Mouse (Mus musculus) forebrain, embryonic 11.5 days (tissue): ENCODE measurements around the gene Dennd6a. TPM values are rescaled to one million over a fixed set of nuclear protein-coding genes. Genes with fewer than 3 reads are reported as not detected.

Source experiments
- ATAC-seq: fragments of 200-750 bp; cut with Nextera tagmentation; replicated peaks from 2 replicates; pipeline ENCODE4 v1.8.0; 2017; ENCODE audit warnings: moderate TSS enrichment; ENCODE audit not compliant: low FRiP score
- DNase-seq: peaks from one replicate; pipeline ENCODE4 v3.0.0-alpha.2; 2017; ENCODE audit warnings: low spot score
- H3K27ac ChIP-seq: fragments of 300-500 bp; sonication (generic); 2 replicates; pipeline ENCODE4 v1.5.1; 2014; ENCODE audit warnings: low read depth, low read length
- H3K27me3 ChIP-seq: fragments of 300-500 bp; sonication (generic); 2 replicates; pipeline ENCODE4 v1.6.1; 2014; ENCODE audit warnings: mild to moderate bottlenecking, low read length, mixed read lengths; ENCODE audit not compliant: control insufficient read depth, insufficient read depth
- H3K36me3 ChIP-seq: fragments of 300-500 bp; sonication (generic); 2 replicates; pipeline ENCODE4 v1.6.1; 2014; ENCODE audit warnings: mild to moderate bottlenecking, low read length, moderate library complexity, mixed read lengths; ENCODE audit not compliant: control insufficient read depth, insufficient read depth
- H3K4me1 ChIP-seq: fragments of 300-500 bp; sonication (generic); replicated peaks from 2 replicates; pipeline ENCODE4 v1.6.1; 2014; ENCODE audit warnings: low read length, mixed read lengths; ENCODE audit not compliant: control insufficient read depth, insufficient read depth
- H3K4me2 ChIP-seq: fragments of 300-500 bp; sonication (generic); 2 replicates; pipeline ENCODE4 v1.6.1; 2014; ENCODE audit warnings: low read depth, mild to moderate bottlenecking, low read length, moderate library complexity, mixed read lengths; ENCODE audit not compliant: severe bottlenecking
- H3K4me3 ChIP-seq: fragments of 300-500 bp; sonication (generic); 2 replicates; pipeline ENCODE4 v1.5.1; 2014; ENCODE audit warnings: low read depth, low read length
- H3K9ac ChIP-seq: fragments of 300-500 bp; sonication (generic); 2 replicates; pipeline ENCODE4 v1.6.1; 2014; ENCODE audit warnings: low read length
- H3K9me3 ChIP-seq: fragments of 300-500 bp; sonication (generic); 2 replicates; pipeline ENCODE4 v1.6.1; 2016; ENCODE audit warnings: low read length, mixed read lengths; ENCODE audit not compliant: control insufficient read depth
- WGBS: fragments of 180-500 bp; shearing (Covaris S2); extraction: QIAGEN DNeasy Blood & Tissue Kit; methylation state at CpG from one replicate; pipeline ENCODE4 v1.1.7; 2014; 5-methylcytosine and 5-hydroxymethylcytosine counted together
- polyA plus RNA-seq: library from polyadenylated mRNA; unstranded; fragments of >200 nt; fragmentation: Nextera tagmentation; extraction: Ambion mirVana; gene quantifications from 2 replicates; pipeline ENCODE4 v1.2.1, GENCODE M21; 2014

Dennd6a gene
- polyA plus RNA-seq, 1 experiment from 2014 or later: 38.8 TPM

- WGBS: 93% methylated on average over 3 of the region's 3 CpGs
- DNase-seq: no peak
- Histone ChIP-seq H3K27ac (no peak overlapping the region), H3K4me2 (no peak overlapping the region), H3K36me3 (no peaks in the 10 kb centered on the region; the same call in 1 of the 2 replicates), H3K9me3 (no peaks in the 10 kb centered on the region), H3K4me1 (no peaks in the 10 kb centered on the region; the same call in 1 of the 2 replicates), H3K4me3 (no peak overlapping the region), H3K27me3 (no peaks in the 10 kb centered on the region), H3K9ac (no peak overlapping the region)
- no peak for ATAC-seq
Measured at GRCm38 (mm10) chr14:26583645-26584044, 10.0 kb downstream of the Dennd6a start.

- DNase-seq (no peak), ATAC-seq (no peak)
- no peak overlapping the region for H3K4me2 ChIP-seq
Measured at GRCm38 (mm10) chr14:26587116-26587515, 13.5 kb downstream of the Dennd6a start.

GRCm38 (mm10) chr14:26591353-26591752 is 17.7 kb downstream of the Dennd6a start:
- H3K4me2 ChIP-seq: no peak overlapping the region
- no peak overlapping the region for H3K27ac ChIP-seq
- no peaks in the 10 kb centered on the region for H3K9me3 ChIP-seq
- H3K4me3 ChIP-seq: no peak overlapping the region
- H3K36me3 ChIP-seq: no peaks in the 10 kb centered on the region; the same call in 1 of the 2 replicates
- H3K27me3 ChIP-seq: no peaks in the 10 kb centered on the region
- ATAC-seq: no peak
- H3K9ac ChIP-seq: no peak overlapping the region
- DNase-seq: no peak
- H3K4me1 ChIP-seq: no peaks in the 10 kb centered on the region

More at GRCm38 (mm10) chr14:26587116-26587515, 13.5 kb downstream of the Dennd6a start:
- Histone ChIP-seq H3K9ac (no peak overlapping the region), H3K9me3 (no peaks in the 10 kb centered on the region), H3K27ac (no peak overlapping the region), H3K27me3 (no peaks in the 10 kb centered on the region), H3K4me1 (no peaks in the 10 kb centered on the region), H3K36me3 (no peaks in the 10 kb centered on the region; the same call in 1 of the 2 replicates), H3K4me3 (no peak overlapping the region)

GRCm38 (mm10) chr14:26593281-26593895 is 19.7 kb downstream of the Dennd6a start:
- H3K9ac ChIP-seq: no peak overlapping the region
- ATAC-seq: no peak
- no peaks in the 10 kb centered on the region for H3K9me3 ChIP-seq
- peaks cover 5% of the 10 kb centered on the region; the same call in 1 of the 2 replicates for H3K36me3 ChIP-seq
- no peak for DNase-seq
- H3K4me2 ChIP-seq: no peak overlapping the region
- H3K4me1 ChIP-seq: no peaks in the 10 kb centered on the region
- no peaks in the 10 kb centered on the region for H3K27me3 ChIP-seq
- WGBS: 75% methylated on average over 2 of the region's 2 CpGs
- H3K27ac ChIP-seq: no peak overlapping the region
- H3K4me3 ChIP-seq: no peak overlapping the region

- ATAC-seq (no peak), DNase-seq (no peak)
- no peak overlapping the region for H3K27ac ChIP-seq
- H3K4me1 ChIP-seq: no peaks in the 10 kb centered on the region
- H3K36me3 ChIP-seq: peaks cover 5% of the 10 kb centered on the region; the same call in 1 of the 2 replicates
- H3K4me2 ChIP-seq: no peak overlapping the region
- H3K27me3 ChIP-seq: no peaks in the 10 kb centered on the region
- no peak overlapping the region for H3K9ac ChIP-seq
- no peaks in the 10 kb centered on the region for H3K9me3 ChIP-seq
- H3K4me3 ChIP-seq: no peak overlapping the region
- 92% methylated on average over 7 of the region's 7 CpGs for WGBS
Measured at GRCm38 (mm10) chr14:26595167-26595566, 21.5 kb downstream of the Dennd6a start.

GRCm38 (mm10) chr14:26595695-26596365 is 22.2 kb downstream of the Dennd6a start:
- H3K9ac ChIP-seq: no peak overlapping the region
- no peaks in the 10 kb centered on the region for H3K27me3 ChIP-seq
- H3K4me2 ChIP-seq: no peak overlapping the region
- peaks cover 5% of the 10 kb centered on the region; the same call in 1 of the 2 replicates for H3K36me3 ChIP-seq
- 94% methylated on average over 5 of the region's 5 CpGs for whole genome bisulfite sequencing
- no peaks in the 10 kb centered on the region for H3K9me3 ChIP-seq
- no peak overlapping the region for H3K27ac ChIP-seq
- H3K4me1 ChIP-seq: no peaks in the 10 kb centered on the region
- ATAC-seq: no peak
- no peak overlapping the region for H3K4me3 ChIP-seq
- DNase-seq: no peak

GRCm38 (mm10) chr14:26605354-26605753 is 31.7 kb downstream of the Dennd6a start:
- 87% methylated on average over 4 of the region's 4 CpGs for WGBS

GRCm38 (mm10) chr14:26609674-26610073 is 36.0 kb downstream of the Dennd6a start:
- Histone ChIP-seq H3K36me3 (peaks cover 7% of the 10 kb centered on the region; the same call in 1 of the 2 replicates), H3K4me2 (no peak overlapping the region), H3K27ac (no peak overlapping the region), H3K27me3 (no peaks in the 10 kb centered on the region), H3K9ac (no peak overlapping the region), H3K9me3 (no peaks in the 10 kb centered on the region), H3K4me3 (no peak overlapping the region), H3K4me1 (no peaks in the 10 kb centered on the region)
- no peak for ATAC-seq
- no peak for DNase-seq
- 93% methylated on average over 1 of the region's 1 CpGs for WGBS

More at GRCm38 (mm10) chr14:26605354-26605753, 31.7 kb downstream of the Dennd6a start:
- H3K27ac ChIP-seq: no peak overlapping the region
- no peaks in the 10 kb centered on the region for H3K4me1 ChIP-seq
- no peak overlapping the region for H3K4me2 ChIP-seq
- no peaks in the 10 kb centered on the region for H3K9me3 ChIP-seq
- peaks cover 3% of the 10 kb centered on the region; the same call in 1 of the 2 replicates for H3K36me3 ChIP-seq
- H3K27me3 ChIP-seq: no peaks in the 10 kb centered on the region
- DNase-seq (no peak), ATAC-seq (no peak)
- H3K4me3 ChIP-seq: no peak overlapping the region
- no peak overlapping the region for H3K9ac ChIP-seq
